Mouse (Mus musculus) NIH3T3 (cell line): Measurements from ENCODE around the gene Adgrg5.
A peak's percentile ranks its signal among the peaks of the same experiment; 100 is the strongest.

Experiments used
- DNase-seq: peaks from one replicate; pipeline ENCODE4 v3.0.0-alpha.2; 2012; ENCODE audit warnings: low read depth

The Adgrg5 gene

GRCm38 (mm10) chr8:94923405-94923804 lies at the start of gene Adgrg5:
Gene Adgrg5, plus strand, starts transcription at chr8:94923694.
- no peak for DNase-seq

- DNase-seq, result peak; percentile 88
Measured at GRCm38 (mm10) chr8:94874358-94874757, 49.1 kb upstream of the Adgrg5 start.

- peak; percentile 26 for DNase-seq
Measured at GRCm38 (mm10) chr8:94875096-94875870, 48.2 kb upstream of the Adgrg5 start.

- DNase-seq, result no peak
Measured at GRCm38 (mm10) chr8:94875871-94876150, 47.7 kb upstream of the Adgrg5 start.

- peak; percentile 94 for DNase-seq
Measured at GRCm38 (mm10) chr8:94876197-94876730, 47.2 kb upstream of the Adgrg5 start, which contains the start of gene Dok4. Gene Dok4, minus strand, starts transcription at chr8:94876330.

GRCm38 (mm10) chr8:94876820-94877219 lies 46.7 kb upstream of the Adgrg5 start:
- DNase-seq, result no peak

GRCm38 (mm10) chr8:94880742-94881141 lies 42.8 kb upstream of the Adgrg5 start:
- no peak for DNase-seq

GRCm38 (mm10) chr8:94888383-94889036 lies 35.0 kb upstream of the Adgrg5 start:
- DNase-seq, result no peak

GRCm38 (mm10) chr8:94892917-94893316 lies 30.6 kb upstream of the Adgrg5 start:
- DNase-seq, result no peak

GRCm38 (mm10) chr8:94899262-94899661 lies 24.2 kb upstream of the Adgrg5 start:
- no peak for DNase-seq

GRCm38 (mm10) chr8:94900617-94901016 lies 22.9 kb upstream of the Adgrg5 start:
- peak; percentile 39 for DNase-seq

- no peak for DNase-seq
Measured at GRCm38 (mm10) chr8:94901031-94901430, 22.5 kb upstream of the Adgrg5 start.

GRCm38 (mm10) chr8:94903709-94904108 lies 19.8 kb upstream of the Adgrg5 start:
- no peak for DNase-seq

- peak; percentile 86 for DNase-seq
Measured at GRCm38 (mm10) chr8:94904450-94905175, 18.9 kb upstream of the Adgrg5 start.

- no peak for DNase-seq
Measured at GRCm38 (mm10) chr8:94907591-94908300, 15.7 kb upstream of the Adgrg5 start.

- peak; percentile 87 for DNase-seq
Measured at GRCm38 (mm10) chr8:94908847-94909246, 14.6 kb upstream of the Adgrg5 start.

- DNase-seq, result no peak
Measured at GRCm38 (mm10) chr8:94913061-94913660, 10.3 kb upstream of the Adgrg5 start.

- peak; percentile 37 for DNase-seq
Measured at GRCm38 (mm10) chr8:94914256-94914655, 9.2 kb upstream of the Adgrg5 start.

- peak; percentile 78 for DNase-seq
Measured at GRCm38 (mm10) chr8:94914701-94915101, 8.8 kb upstream of the Adgrg5 start.

- peak; percentile 36 for DNase-seq
Measured at GRCm38 (mm10) chr8:94916311-94916959, 7.1 kb upstream of the Adgrg5 start.

- no peak for DNase-seq
Measured at GRCm38 (mm10) chr8:94916960-94917324, 6.6 kb upstream of the Adgrg5 start.
